Mouse (Mus musculus) gastrocnemius, postnatal 14 days (tissue): ENCODE results near the gene Prokr1. TPM values are rescaled to one million over a fixed set of nuclear protein-coding genes. Genes with fewer than 3 reads are reported as not detected.

Experiments used
- DNase-seq: peaks from one replicate; pipeline ENCODE4 v3.0.0; 2021; ENCODE audit warnings: mixed read lengths
- intact Hi-C: fragments of 180-260 bp; cut with DNase I; formaldehyde crosslinking; loops from one replicate; pipeline ENCODE4 v1.15.1; 2025; ENCODE audit warnings: low total_unique reads
- total RNA-seq, 2 experiments: library from RNA; stranded (reverse); gene quantifications; 2 replicates each; pipeline ENCODE4 v1.2.3; 2021

Gene Prokr1
- total RNA-seq, 2 experiments from 2014 or later, result 2.2 to 3.6 TPM

DNA sequence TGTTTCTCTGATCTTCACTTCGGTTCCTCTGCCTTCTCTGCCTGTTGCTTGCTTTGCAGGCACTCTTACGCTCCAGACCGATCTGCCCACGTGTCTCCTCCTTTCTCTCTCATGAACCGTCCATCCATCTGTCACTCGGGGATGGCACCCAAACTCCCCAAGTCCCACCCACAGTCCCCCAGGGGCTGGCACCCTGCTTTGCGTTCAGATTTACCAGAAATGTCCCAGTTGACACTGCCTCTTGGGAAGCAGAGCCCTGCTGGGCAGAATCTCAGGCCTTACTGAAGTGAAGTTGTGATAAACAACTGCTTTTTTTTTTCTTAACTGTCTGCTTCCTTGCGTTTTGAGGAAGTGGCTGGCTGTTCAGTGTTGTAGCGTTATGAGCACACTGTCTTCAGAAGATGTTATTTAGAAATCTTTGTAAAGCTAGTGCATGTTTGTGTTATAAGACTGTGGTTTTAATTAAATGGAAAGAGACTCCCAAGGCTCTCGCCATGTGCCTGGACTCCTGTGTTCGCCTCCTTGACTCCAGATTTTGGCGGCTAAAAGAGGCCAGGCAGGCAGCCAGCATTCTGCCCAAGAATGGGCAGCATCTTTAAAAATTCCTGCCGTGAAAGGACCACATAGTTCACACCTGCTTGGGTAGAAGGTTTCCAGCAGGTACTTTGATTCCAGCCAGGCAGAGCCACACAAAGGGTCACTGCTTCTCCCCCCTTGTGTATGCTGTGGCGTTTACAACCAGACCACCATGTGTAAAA lies 57.4 kb downstream of the Prokr1 start, which contains the start of gene Arhgap25:
Gene Arhgap25 (minus strand): TSS at position 307 of the 758 bp plus-strand sequence.
- no peak for DNase-seq
- intact Hi-C loops, result no loop called here

DNA sequence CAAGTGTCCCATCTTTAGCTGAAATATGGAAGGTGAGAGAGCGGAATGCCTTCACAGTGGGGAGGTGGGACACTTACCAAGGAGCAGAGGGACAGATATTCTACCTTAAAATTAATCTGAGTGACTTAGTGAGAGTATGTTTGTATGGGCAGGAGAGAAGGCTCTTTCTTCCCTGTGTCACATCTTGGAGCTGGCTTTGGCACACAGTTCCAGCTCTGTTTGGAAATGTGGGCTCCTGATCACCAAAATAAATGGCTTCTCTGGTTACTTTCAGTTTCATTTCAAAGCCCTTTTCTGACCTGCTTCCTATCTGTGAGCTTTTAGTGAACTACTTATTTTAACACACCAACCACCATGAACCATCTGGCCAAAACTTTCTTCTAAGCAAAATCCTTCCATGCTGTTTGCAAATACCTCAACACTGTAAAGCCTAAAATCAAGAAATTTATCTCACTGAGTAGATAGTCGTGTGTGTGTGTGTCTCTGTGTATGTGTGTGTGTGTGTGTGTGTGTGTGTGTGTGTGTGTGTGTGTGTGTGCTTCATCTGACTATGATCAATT lies 59.0 kb downstream of the Prokr1 start:
- intact Hi-C loops, result no loop called here
- no peak for DNase-seq

DNA sequence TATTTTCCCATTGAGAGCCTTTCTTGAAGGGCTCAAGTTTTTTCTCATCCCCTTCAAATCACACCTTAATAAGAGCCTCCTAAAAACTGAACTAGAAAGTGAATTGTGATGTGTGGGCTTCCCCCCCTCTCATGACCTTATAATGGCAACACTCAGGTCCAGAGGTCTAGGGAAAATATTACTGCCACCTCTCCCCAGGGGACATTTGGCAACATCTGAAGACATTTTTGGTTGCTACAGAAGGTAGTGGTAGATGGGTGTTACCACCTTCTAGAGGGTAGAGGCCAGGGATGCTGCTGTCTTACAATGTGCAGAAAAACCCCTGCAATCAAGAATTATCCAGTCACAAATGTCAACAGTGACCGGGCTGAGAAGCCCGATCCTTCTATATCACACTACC lies 60.2 kb downstream of the Prokr1 start:
- DNase-seq, result no peak
- intact Hi-C loops, result no loop called here

Other genes starting within 250 kb of the Prokr1 start
- not detected for gene Gkn1, start 239.8 kb downstream of the Prokr1 start, total RNA-seq
- gene Gkn2, start 217.4 kb downstream of the Prokr1 start, total RNA-seq, result not detected
- 1 to 10 TPM in 1 of 2 experiments, under 1 TPM in 1; 0.82 to 2.3 TPM for gene Gkn3, start 201.8 kb downstream of the Prokr1 start, total RNA-seq
- not detected for gene Bmp10, start 161.7 kb downstream of the Prokr1 start, total RNA-seq
- gene Arhgap25, start 57.5 kb downstream of the Prokr1 start, total RNA-seq, result 1 to 10 TPM; 2.1 to 2.9 TPM
- gene Aplf, start 81.5 kb upstream of the Prokr1 start, total RNA-seq, result 1 to 10 TPM; 2.8 to 3.4 TPM
- gene Efcc1, start 140.1 kb upstream of the Prokr1 start, total RNA-seq, result 1 to 10 TPM; 1.6 to 2.0 TPM
- not detected for gene Gp9, start 187.3 kb upstream of the Prokr1 start, total RNA-seq
- 10 to 100 TPM in 1 of 2 experiments, 1 to 10 TPM in 1; 7.9 to 13.2 TPM for gene Rab43, start 221.4 kb upstream of the Prokr1 start, total RNA-seq
- 1 to 10 TPM in 1 of 2 experiments, under 1 TPM in 1; 0.89 to 1.5 TPM for gene Gm45140, start 245.1 kb upstream of the Prokr1 start, total RNA-seq
- 10 to 100 TPM; 18.2 to 18.6 TPM for gene Isy1, start 248.1 kb upstream of the Prokr1 start, total RNA-seq